Mouse (Mus musculus) heart, embryonic 15.5 days (tissue): ENCODE measurements around the gene Prkrip1. TPM values are rescaled to one million over a fixed set of nuclear protein-coding genes. Genes with fewer than 3 reads are reported as not detected.
"Not testable (repeated sequence)": the region's sequence is repeated elsewhere in the genome, so short reads cannot be mapped to it uniquely, and the experiment has no call there.

Source experiments
- ATAC-seq: fragments of 200-750 bp; cut with Nextera tagmentation; replicated peaks from 2 replicates; pipeline ENCODE4 v1.8.0; 2017; ENCODE audit warnings: low read depth, moderate TSS enrichment; ENCODE audit not compliant: insufficient number of reproducible peaks, insufficient read depth, low FRiP score
- H3K27ac ChIP-seq: fragments of 300-500 bp; sonication (generic); 2 replicates; pipeline ENCODE4 v1.5.1; 2015; ENCODE audit warnings: mild to moderate bottlenecking, inconsistent platforms
- H3K27me3 ChIP-seq: fragments of 300-500 bp; sonication (generic); 2 replicates; pipeline ENCODE4 v1.6.1; 2015; ENCODE audit warnings: inconsistent platforms
- H3K36me3 ChIP-seq: fragments of 300-500 bp; sonication (generic); 2 replicates; pipeline ENCODE4 v1.6.1; 2015; ENCODE audit warnings: mild to moderate bottlenecking, inconsistent platforms
- H3K4me1 ChIP-seq: fragments of 300-500 bp; sonication (generic); replicated peaks from 2 replicates; pipeline ENCODE4 v1.6.1; 2015; ENCODE audit warnings: inconsistent platforms
- H3K4me2 ChIP-seq: fragments of 300-500 bp; sonication (generic); 2 replicates; pipeline ENCODE4 v1.6.1; 2015; ENCODE audit warnings: inconsistent platforms, mild to moderate bottlenecking, moderate library complexity
- H3K4me3 ChIP-seq: fragments of 300-500 bp; sonication (generic); 2 replicates; pipeline ENCODE4 v1.5.1; 2015; ENCODE audit warnings: mild to moderate bottlenecking, inconsistent platforms
- H3K9ac ChIP-seq: fragments of 300-500 bp; sonication (generic); 2 replicates; pipeline ENCODE4 v1.6.1; 2015; ENCODE audit warnings: mild to moderate bottlenecking, inconsistent platforms
- H3K9me3 ChIP-seq: fragments of 300-500 bp; sonication (generic); replicated peaks from 2 replicates; pipeline ENCODE4 v1.6.1; 2016; ENCODE audit warnings: inconsistent platforms
- WGBS: fragments of 180-500 bp; shearing (Covaris S2); methylation state at CpG from one replicate; pipeline ENCODE4 v1.1.7; 2015; ENCODE audit warnings: mixed read lengths; 5-methylcytosine and 5-hydroxymethylcytosine counted together
- polyA plus RNA-seq: library from polyadenylated mRNA; unstranded; fragments of >200 nt; fragmentation: Nextera tagmentation; extraction: Ambion mirVana; gene quantifications from 2 replicates; pipeline ENCODE4 v1.2.1, GENCODE M21; 2015

The Prkrip1 gene
- polyA plus RNA-seq, 1 experiment from 2014 or later, result 34.6 TPM

- Histone ChIP-seq H3K36me3 (no peaks in the 10 kb centered on the region), H3K4me2 (no peak overlapping the region), H3K4me3 (no peak overlapping the region), H3K9me3 (no peaks in the 10 kb centered on the region), H3K9ac (no peak overlapping the region), H3K4me1 (peaks cover 4% of the 10 kb centered on the region; the same call in 1 of the 2 replicates), H3K27me3 (peaks cover 43% of the 10 kb centered on the region), H3K27ac (no peak overlapping the region)
- no peak for ATAC-seq
- WGBS, result 63% methylated on average over 4 of the region's 4 CpGs
These were observed 31.7 kb upstream of the Prkrip1 start for GRCm38 (mm10) chr5:136230348-136231035.

- H3K4me3 ChIP-seq, result no peak overlapping the region
- H3K4me2 ChIP-seq, result no peak overlapping the region
- H3K4me1 ChIP-seq, result no peaks in the 10 kb centered on the region
- H3K9ac ChIP-seq, result no peak overlapping the region
- peaks cover 13% of the 10 kb centered on the region for H3K27me3 ChIP-seq
- H3K36me3 ChIP-seq, result no peaks in the 10 kb centered on the region
- no peak overlapping the region for H3K27ac ChIP-seq
- ATAC-seq, result no peak
- 69% methylated on average over 7 of the region's 7 CpGs for WGBS
- H3K9me3 ChIP-seq, result no peaks in the 10 kb centered on the region
These were observed 27.6 kb upstream of the Prkrip1 start for GRCm38 (mm10) chr5:136226246-136226876.

GRCm38 (mm10) chr5:136218585-136218984 is 19.8 kb upstream of the Prkrip1 start:
- Histone ChIP-seq H3K36me3 (no peaks in the 10 kb centered on the region), H3K4me2 (no peak overlapping the region), H3K27ac (no peak overlapping the region), H3K4me3 (no peak overlapping the region), H3K4me1 (no peaks in the 10 kb centered on the region), H3K9ac (no peak overlapping the region), H3K27me3 (no peaks in the 10 kb centered on the region), H3K9me3 (no peaks in the 10 kb centered on the region)
- 71% methylated on average over 12 of the region's 12 CpGs for WGBS
- ATAC-seq, result no peak

GRCm38 (mm10) chr5:136217932-136218381 is 19.2 kb upstream of the Prkrip1 start:
- H3K9me3 ChIP-seq, result no peaks in the 10 kb centered on the region
- no peaks in the 10 kb centered on the region for H3K36me3 ChIP-seq
- no peak overlapping the region for H3K9ac ChIP-seq
- no peak overlapping the region for H3K4me2 ChIP-seq
- WGBS, result 59% methylated on average over 4 of the region's 4 CpGs
- H3K27me3 ChIP-seq, result no peaks in the 10 kb centered on the region
- H3K4me1 ChIP-seq, result no peaks in the 10 kb centered on the region
- H3K27ac ChIP-seq, result no peak overlapping the region
- H3K4me3 ChIP-seq, result no peak overlapping the region
- ATAC-seq, result no peak

GRCm38 (mm10) chr5:136217004-136217665 is 18.4 kb upstream of the Prkrip1 start:
- no peak for ATAC-seq
- Histone ChIP-seq H3K4me1 (no peaks in the 10 kb centered on the region), H3K36me3 (no peaks in the 10 kb centered on the region), H3K9ac (no peak overlapping the region), H3K27me3 (no peaks in the 10 kb centered on the region), H3K4me2 (no peak overlapping the region), H3K4me3 (no peak overlapping the region), H3K9me3 (no peaks in the 10 kb centered on the region), H3K27ac (no peak overlapping the region)
- 68% methylated on average over 18 of the region's 18 CpGs for WGBS

- Histone ChIP-seq H3K27me3 (no peaks in the 10 kb centered on the region), H3K27ac (no peak overlapping the region), H3K36me3 (no peaks in the 10 kb centered on the region), H3K4me2 (no peak overlapping the region), H3K9me3 (no peaks in the 10 kb centered on the region), H3K4me1 (no peaks in the 10 kb centered on the region), H3K4me3 (no peak overlapping the region), H3K9ac (no peak overlapping the region)
- ATAC-seq, result no peak
- whole genome bisulfite sequencing, result 64% methylated on average over 5 of the region's 5 CpGs
These were observed 17.2 kb upstream of the Prkrip1 start for GRCm38 (mm10) chr5:136215958-136216357.

GRCm38 (mm10) chr5:136215211-136215610 is 16.4 kb upstream of the Prkrip1 start:
- H3K36me3 ChIP-seq, result no peaks in the 10 kb centered on the region
- no peaks in the 10 kb centered on the region for H3K27me3 ChIP-seq
- no peak overlapping the region for H3K4me3 ChIP-seq
- no peak for ATAC-seq
- no peak overlapping the region for H3K4me2 ChIP-seq
- 82% methylated on average over 3 of the region's 3 CpGs for WGBS
- H3K4me1 ChIP-seq, result no peaks in the 10 kb centered on the region
- no peak overlapping the region for H3K9ac ChIP-seq
- H3K9me3 ChIP-seq, result no peaks in the 10 kb centered on the region
- H3K27ac ChIP-seq, result no peak overlapping the region

- Histone ChIP-seq H3K27me3 (no peaks in the 10 kb centered on the region), H3K9me3 (no peaks in the 10 kb centered on the region), H3K4me2 (no peak overlapping the region), H3K9ac (no peak overlapping the region), H3K27ac (no peak overlapping the region), H3K36me3 (no peaks in the 10 kb centered on the region), H3K4me3 (no peak overlapping the region), H3K4me1 (no peaks in the 10 kb centered on the region)
- WGBS, result 74% methylated on average over 5 of the region's 5 CpGs
- no peak for ATAC-seq
These were observed 15.0 kb upstream of the Prkrip1 start for GRCm38 (mm10) chr5:136213716-136214115.

- H3K27ac ChIP-seq, result no peak overlapping the region
- no peak overlapping the region for H3K4me3 ChIP-seq
- H3K9ac ChIP-seq, result no peak overlapping the region
- H3K36me3 ChIP-seq, result no peaks in the 10 kb centered on the region
- no peaks in the 10 kb centered on the region for H3K9me3 ChIP-seq
- no peak for ATAC-seq
- no peaks in the 10 kb centered on the region for H3K4me1 ChIP-seq
- no peaks in the 10 kb centered on the region for H3K27me3 ChIP-seq
- no peak overlapping the region for H3K4me2 ChIP-seq
- WGBS, result 85% methylated on average over 11 of the region's 11 CpGs
These were observed 14.0 kb upstream of the Prkrip1 start for GRCm38 (mm10) chr5:136212716-136213115.

- H3K9me3 ChIP-seq, H3K4me3 ChIP-seq, H3K36me3 ChIP-seq, H3K27ac ChIP-seq, H3K9ac ChIP-seq, ATAC-seq, H3K4me1 ChIP-seq, H3K4me2 ChIP-seq, H3K27me3 ChIP-seq: not testable (repeated sequence)
- 84% methylated on average over 14 of the region's 14 CpGs for WGBS
These were observed 12.8 kb upstream of the Prkrip1 start for GRCm38 (mm10) chr5:136211341-136212102.

- H3K27ac ChIP-seq, result no peak overlapping the region
- H3K36me3 ChIP-seq, result no peaks in the 10 kb centered on the region
- H3K4me3 ChIP-seq, result no peak overlapping the region
- H3K4me2 ChIP-seq, result no peak overlapping the region
- 61% methylated on average over 5 of the region's 5 CpGs for WGBS
- no peak for ATAC-seq
- H3K9ac ChIP-seq, result no peak overlapping the region
- H3K4me1 ChIP-seq, result no peaks in the 10 kb centered on the region
- no peaks in the 10 kb centered on the region for H3K9me3 ChIP-seq
- no peaks in the 10 kb centered on the region for H3K27me3 ChIP-seq
These were observed 11.8 kb upstream of the Prkrip1 start for GRCm38 (mm10) chr5:136210549-136210948.
